Mouse (Mus musculus) thymus, adult 18-20 months (tissue): Measurements from ENCODE around the gene 1700019N19Rik.

ENCODE experiments used
- DNase-seq, 2 experiments: peaks; one replicate each; pipeline ENCODE4 v3.0.0; 2022; ENCODE audit warnings: mixed read lengths in 2 of 2

1700019N19Rik gene

DNA sequence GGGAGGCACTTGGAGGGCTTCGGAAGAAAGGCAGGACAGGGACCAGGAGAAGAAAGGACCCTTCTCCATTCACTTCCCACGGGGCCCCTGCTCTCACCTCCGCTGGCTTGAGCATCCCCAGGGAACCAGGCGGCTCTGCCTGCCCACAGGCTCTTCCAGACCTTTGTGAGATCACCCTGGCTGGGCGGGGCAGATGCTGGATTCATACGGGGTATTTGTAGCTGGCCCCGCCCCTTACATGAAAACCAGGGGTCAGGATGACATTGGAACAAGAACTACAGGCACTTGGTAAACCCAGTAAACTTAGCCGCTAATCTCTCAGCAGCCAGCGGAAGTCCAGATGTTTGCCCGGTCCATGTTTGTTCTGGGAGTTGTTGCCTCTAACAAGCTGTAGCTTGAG, at the start of gene 1700019N19Rik:
Gene 1700019N19Rik, minus strand, starts transcription at position 178 of the 400 bp plus-strand sequence.
- no peak for DNase-seq

DNA sequence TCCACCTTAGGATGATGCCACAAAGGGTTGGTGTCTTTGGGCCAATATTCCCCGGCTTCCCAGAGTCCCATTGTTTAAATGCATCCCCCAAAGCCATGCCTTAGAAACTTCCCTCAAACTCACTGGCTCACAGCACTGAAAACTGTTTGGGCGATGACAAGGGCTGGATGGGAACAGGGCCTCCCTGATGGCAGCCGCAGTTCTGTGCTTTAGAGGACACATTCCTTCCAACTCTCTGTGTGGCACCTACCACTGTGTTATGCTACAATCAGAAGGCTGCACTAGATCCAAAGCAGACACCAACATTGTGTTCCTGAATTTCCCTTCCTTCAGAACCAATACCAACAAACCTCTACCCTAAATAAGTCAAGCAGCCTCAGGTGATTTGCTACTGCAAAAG, 49.3 kb upstream of the 1700019N19Rik start:
- no peak for DNase-seq

DNA sequence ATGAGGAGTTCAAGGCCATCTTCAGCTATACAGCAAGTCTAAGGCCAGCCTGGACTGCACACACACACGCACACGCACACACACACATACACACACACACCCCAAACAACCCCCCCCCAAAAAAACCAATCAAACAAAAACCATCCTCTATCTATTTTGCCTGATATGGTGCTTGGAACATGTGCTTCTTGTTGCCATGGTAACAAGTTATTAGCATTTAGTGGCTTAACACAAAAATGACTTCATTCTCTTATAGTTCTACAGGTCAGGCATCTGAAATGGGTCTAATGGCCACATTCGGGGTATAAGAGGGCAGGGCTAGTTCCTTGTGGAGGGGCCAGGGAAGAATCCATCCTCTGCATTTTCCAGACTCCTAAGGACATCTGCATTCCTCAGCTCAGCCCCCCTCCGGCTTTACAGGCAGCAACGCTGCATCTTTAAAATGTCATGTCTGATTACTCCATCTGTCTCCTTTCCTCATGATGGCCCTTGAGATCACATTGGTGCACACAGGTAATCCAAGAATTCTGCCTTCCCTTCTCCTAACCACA, 46.5 kb upstream of the 1700019N19Rik start:
- DNase-seq = no peak

DNA sequence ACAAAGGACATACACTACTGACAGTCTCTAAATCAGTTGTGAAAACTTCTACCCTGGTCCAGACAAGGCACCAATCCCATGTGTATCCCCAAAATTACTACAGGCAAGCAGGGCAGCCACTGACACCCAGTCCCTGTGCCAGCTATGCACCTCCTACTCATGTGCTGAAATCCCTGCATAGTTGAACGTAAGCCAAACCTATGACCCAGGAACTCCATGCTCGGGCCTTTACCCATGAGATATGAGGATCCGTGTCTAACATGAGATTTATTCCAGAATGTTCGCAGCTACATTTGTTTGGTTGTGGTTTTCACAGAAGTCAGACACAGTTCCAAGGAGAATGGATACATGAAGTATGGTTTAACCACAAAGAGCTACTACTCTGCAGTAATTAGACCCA, 45.5 kb upstream of the 1700019N19Rik start:
- no peak for DNase-seq

DNA sequence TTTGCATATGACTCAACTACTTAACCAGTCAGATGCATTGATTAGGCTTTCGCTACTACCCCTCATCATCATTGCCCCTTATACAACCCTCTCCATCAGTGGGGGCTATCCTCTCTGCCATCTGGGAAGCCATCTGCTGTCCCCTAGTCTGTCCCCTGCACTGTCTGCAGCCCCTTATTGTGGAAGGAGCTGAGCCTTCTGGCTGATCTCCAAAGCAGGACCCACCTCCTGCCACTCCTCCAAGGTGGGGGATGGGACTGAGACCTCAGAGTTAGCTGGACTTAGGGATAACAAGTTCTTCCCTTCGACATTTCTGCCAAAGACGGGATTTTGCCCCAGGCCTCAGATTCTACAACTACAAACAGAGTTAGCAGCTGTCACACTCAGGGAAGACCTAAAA, 45.1 kb upstream of the 1700019N19Rik start:
- no peak for DNase-seq

DNA sequence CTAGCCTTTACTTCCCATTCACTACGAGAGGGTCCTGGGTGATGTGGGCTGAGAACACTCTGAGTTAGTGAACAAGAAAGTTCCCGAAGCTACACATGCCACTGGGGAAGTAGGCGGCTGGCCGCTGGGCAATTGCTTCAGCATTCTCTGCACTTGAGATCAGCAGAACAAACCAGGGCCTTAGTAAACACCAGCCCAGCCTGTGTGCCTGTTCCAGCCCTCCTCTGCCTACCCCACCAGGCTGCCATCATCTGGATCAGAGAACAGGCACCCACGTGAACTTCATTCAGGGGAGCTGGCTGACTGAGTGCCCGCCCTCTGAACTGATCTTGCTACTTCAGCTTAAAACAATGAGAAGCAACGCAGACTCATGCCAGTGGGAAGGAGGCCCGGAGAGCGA, 44.4 kb upstream of the 1700019N19Rik start:
- DNase-seq = no peak

DNA sequence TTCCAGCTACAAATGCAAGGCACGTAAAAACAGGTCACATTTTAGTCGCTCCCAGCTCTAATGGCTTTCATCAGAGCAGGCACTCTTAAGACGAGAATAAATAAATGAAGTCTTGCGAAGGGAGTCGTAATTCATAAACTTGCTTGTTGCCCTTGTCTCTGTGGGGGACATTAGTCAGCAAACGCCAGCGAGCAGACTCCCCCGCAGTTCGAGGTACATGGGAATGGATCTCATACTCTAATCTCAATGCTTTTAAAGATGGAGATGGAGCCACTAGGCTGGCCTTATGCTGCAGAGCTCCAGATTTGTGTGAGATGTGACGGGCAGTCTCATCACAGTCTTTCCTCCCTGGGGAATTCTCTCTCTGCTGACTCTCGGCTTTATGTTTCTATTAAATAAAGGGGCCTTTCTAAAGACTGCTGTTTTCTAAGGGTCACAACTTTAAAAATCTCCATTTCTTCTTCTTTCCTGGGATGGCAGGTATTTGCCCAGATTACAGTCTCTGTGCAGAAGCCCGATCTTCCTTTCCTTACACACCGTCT, 39.4 kb upstream of the 1700019N19Rik start:
- DNase-seq = no peak

DNA sequence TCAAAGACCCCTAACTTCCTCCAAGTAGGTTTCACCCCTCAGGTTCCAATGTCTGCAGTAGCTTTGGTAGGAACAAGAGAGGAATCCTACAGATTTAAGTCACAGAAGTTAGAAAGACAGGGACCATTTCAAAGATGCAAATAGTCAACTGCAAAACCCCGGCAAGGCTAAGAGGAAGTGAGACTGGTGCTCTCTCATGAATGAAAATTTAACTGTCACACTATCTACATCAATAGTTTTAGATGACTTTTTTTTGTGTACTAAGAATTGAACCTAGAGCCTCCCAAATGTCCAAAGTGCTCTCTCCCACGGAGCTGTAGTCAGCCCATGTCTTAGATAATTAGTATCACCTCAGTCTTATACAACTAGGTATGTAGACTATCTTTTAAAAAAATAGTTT, 38.7 kb upstream of the 1700019N19Rik start:
- no peak for DNase-seq

DNA sequence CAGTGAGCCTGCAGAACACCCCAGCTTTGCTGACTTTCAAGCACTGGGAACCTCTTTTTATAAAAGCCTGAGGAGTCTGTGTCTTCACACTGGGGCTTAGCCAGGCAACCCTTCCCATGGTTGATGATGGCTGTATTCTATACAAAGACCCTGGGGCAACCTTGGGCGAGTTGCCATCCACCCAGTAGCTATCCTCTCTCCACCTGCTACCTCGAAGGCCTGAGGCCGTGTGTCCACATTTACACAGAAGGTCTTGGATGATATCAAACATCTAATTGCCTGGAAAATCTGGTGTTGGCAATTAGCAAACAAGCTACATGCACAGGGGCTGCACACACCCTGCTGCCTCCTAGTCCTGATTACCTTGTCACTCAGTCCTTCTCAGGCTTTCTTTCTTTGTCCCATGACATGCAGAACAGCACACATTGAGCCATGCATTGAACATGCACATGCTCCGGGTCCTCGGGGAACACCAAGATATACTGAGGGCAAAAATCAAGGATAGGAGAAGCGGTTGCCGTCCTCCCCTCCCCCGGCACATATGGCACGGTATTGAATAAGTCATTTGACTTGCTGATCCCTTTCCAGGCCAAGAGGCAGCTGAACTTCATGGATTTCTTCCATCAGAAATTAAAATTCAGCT, 37.1 kb upstream of the 1700019N19Rik start:
- no peak for DNase-seq

DNA sequence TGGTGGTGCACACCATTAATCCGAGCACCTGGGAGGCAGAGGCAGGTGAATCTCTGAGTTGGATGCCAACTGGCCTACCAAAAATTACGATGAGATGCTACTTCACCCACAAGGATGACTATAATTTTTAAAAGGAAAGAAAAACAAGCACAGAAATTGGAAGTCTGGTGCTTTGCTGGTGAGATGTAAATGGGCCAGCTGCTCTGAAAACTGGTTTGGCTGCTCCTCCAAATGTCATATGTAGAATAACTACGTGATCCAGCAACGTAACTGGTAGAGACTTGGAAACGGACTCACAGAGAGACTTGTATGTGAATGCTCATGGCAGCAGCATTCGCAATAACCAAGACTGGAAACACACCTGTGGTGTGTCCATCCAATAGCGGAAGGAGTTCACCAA, 35.9 kb upstream of the 1700019N19Rik start:
- no peak for DNase-seq

DNA sequence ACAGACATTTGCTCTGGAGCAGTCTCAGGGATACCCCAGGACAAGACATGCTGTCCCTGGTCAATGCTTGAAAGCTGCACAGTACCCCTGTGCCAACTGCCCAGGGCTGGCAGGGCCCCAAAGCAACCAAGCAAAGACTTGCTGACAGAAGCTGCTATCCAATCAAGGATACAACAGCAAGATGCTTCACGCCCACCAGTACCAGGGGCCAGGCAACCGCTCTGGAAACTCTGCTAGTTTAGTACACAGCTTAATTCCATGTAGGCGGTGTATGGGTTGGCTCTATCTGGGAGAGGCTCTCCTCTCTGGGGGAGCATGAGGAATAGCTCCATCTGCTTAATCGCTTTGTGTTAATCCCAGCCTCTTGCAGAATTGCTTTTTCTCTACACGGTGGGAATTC, 35.3 kb upstream of the 1700019N19Rik start:
- DNase-seq = no peak

DNA sequence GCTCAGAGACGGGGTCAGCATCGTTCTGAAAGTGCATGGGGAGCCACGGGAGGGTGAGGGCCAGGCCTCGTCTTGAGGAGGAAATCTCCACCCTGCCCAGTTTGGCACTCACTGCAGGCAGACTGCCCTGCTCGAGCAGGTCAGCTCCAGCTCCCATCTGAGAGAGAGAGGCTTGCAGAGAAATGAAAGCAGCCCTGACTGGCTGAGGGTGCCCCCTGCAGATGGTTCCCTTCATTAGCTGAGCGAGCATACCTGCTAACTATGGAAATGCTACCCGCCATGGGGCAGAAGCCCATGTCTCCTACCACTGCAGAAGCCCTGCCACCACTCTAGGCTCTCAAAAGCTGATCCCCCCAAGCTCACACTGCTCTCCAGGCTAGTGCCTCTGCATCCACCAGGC, 33.4 kb upstream of the 1700019N19Rik start:
- DNase-seq = no peak

DNA sequence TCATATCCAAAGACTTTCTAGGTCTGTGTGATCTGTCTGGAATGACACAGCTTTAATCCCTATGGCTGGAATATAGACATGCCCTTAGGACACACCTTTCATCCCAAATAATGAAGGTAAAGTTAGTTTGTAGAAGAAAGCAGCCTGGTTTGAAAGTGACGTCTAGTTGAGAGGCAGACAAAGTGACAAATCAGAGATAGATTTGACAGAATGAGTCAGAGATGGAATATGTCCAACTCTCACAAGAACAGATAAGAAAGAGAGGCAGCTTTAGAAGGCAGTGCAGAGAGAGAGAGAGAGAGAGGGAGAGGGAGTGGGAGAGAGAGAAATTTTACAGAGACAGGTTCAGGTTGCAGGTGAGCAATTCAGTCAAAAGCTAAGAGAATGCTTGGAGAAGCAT, 30.1 kb upstream of the 1700019N19Rik start:
- no peak for DNase-seq

DNA sequence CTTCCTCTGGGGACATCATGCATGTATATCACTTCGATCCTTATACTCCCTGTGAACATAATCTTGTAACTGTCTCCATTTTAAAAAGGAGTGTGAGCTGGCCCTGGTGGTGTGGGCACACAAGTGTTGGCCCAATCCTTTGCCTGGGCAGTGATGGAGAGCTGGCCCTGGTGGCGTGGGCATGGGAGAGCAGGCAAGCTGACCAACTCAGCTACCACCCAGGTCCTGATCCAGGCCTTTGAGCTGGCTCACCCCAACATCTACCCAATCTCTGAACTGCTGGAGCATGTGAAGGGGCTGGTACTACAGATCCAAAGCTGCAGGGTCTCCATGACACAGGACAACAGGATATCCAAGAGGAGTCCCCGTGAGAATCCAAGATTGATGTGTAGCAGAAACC, 29.0 kb upstream of the 1700019N19Rik start:
- DNase-seq = no peak

DNA sequence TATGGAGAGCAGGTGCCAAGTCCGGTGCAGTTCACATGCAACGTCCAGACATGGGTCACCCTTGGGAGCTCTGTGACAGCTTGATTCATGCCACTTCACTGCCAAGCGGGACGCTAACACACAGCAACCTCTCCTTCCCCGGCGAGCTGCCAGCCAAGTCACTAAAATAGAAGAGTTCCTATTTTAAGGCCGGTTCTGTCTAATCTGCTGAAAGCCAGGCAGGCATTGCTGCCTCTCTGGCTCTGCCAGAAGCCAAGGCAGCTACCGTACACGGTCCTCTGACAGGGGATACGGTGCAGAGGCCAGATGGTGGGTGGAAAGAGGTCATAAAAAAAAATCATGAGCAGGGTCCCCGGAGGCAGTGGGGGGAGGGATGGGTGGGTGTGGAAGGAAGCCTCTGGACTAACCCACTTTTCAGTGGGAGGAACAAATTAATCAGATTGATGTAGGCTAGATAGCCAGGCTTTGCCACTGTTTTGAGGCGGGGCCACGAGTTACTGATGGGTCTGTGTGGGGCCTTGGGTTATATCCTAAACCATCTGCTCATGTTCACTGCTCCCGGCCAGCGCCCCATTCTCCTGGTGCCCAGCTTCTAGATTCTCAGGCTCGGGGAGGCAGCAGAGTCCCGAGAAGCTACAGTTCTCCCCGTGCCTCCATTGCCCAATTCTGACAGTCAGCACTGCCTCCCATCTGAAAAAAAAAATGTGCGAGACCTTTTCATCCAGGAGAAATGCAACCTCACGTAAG, 28.4 kb upstream of the 1700019N19Rik start:
- DNase-seq = no peak

DNA sequence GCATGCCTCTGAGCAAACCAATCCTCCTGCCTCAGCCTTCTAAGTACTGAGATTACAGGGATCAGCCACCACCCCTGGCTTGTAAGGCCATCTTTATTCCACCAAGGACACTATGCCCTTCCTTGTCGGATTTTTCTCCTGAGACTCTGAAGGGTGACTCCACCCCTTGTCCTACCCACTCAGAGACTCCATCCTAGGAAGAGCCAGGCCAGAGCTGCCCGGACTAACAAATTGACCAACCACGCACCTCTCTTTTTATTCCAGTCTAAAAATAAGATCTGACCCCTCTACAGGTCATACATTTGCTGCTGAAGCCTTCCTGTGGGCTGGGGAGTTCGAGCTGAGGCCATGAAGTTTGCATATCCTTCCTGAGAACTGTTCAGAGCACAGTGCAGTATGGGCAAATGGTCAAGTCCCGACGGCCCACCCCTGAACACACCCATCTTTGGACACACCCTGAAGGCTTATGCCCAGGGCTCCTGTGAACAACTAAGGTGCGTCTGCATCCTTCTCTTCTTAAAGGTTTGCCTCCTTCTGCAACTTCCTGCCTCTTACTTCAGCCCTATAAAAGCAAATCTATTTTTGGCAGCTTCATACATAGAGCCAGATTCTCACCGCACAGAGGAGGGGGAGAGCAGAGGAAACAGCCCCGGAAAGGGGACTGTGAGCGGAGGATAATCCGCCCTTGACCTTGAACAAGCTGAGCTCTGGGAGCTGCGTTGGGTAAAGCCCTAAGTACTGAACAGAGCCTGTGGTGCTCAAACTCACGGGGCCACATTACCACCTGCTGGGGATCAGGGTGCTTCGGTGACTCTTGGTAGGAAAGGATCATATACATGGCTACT, 24.5 kb upstream of the 1700019N19Rik start:
- no peak for DNase-seq

DNA sequence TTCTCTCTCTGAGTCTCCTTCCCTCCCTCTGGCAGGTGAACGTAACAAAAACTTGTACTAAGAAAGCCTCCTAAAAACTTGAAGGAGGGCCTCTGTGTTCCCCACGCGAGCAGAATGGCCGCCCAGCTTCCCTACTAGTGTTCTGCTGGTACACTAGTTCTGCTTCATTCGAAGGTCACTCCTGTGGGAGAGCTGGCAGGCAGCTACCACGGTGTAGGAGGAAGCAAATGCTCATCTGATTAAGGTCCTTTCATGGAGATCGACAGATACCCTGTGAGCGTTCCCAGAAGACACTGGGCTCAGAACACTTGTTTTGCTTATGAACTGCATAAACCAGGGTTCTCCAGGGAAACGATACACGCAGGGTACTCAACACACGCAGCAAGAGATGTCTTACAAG, 23.1 kb upstream of the 1700019N19Rik start:
- DNase-seq = no peak

DNA sequence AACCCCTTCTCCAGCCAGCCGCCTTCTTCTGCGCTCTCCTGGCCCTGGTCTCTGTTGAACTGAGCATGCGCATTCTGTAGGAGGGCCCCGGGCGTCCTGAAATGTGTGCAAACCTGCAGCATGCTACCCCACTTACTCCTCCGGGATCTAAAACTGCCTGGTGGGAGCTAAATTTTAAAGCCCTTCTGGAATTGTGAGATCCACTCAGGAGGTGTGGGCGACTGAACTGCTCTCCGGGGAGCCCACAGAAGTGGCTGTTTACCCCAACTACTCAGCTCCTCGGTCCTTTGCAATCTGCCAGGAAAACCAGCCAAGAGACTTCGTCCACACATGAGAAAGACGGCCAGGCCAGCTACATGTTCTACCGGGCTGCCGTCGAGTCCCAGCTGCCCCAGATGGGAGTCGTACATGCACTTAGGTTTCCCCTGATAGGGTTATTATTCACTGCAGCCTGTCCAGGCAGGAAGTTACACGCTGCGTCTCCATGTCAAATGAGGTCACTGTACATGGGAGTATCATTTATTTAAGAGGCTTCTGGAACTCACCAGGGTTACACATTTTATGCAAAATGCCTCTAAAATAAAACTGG, 22.3 kb upstream of the 1700019N19Rik start:
- DNase-seq = no peak

DNA sequence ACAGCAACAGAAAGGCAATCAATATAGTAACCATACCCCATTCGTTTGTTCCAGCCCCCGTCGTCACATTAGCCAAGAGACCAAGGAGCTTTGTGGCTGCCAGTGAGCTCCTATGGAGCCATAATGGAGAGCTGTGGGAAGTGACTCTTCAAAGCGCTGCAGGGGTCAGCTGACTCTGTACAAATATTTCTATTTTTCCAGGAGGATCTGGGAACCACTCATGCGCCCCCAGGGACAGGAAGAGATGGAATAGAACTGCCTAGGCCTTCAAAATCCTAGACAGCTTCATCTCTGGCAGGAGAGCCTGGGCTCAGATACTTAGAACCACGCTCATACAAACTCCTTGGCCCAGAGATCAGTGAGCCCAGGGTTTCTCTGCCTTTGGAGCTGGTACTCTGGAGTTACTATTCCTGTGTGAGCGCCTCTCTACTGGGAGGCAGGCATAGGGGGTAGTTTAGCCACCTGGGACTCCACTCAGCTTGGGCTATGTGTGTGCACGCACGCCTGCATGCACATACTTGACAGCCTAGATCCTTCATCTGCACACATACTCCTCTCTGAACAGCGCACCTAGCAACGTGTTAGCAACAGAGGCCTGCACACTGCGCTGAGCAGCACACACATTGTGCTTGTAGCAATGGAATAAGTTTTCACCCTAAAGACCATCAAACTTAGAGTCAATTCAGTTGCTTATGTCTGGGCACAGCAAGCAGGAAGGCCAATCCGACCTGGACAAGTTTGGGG, 21.1 kb upstream of the 1700019N19Rik start:
- no peak for DNase-seq

DNA sequence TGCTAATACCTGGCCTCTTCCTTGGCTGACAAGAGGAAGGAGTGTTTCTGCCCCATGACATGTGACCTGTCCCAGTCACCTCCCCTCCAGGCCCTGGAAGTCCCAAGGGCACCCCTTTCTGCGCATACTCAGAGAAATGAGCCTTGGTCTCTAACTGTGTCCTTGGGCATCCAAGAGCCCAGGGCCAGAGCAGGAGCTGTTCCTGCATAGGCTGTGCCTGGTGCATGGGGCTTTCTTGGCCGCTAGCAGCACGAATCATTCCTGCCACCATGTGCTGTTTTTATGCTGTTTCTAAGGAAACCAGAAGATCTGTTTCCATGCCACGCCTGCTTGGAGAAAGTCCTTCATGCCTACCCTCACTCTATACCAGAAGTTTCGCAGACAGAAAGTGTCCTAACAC, 16.3 kb upstream of the 1700019N19Rik start:
- DNase-seq = no peak

DNA sequence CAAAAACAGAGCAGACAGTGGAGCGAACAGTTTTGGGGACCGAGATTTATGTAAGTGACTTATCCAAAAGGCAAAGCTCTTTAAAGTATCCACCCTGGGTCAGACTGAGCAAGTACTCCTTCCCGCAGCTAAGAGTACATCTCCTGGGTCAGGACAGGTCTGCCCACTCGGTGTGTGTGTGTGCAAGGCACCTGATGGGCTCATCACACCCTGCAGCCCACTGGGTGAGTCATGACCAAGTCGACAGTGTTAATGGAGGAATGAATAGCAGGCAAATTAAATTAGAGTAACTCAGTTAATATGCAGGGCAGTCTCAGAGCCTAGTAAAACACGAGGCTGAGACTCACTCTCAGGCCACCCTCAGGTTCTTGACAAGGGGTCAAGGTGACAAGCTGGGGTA, 14.6 kb upstream of the 1700019N19Rik start:
- DNase-seq = no peak

DNA sequence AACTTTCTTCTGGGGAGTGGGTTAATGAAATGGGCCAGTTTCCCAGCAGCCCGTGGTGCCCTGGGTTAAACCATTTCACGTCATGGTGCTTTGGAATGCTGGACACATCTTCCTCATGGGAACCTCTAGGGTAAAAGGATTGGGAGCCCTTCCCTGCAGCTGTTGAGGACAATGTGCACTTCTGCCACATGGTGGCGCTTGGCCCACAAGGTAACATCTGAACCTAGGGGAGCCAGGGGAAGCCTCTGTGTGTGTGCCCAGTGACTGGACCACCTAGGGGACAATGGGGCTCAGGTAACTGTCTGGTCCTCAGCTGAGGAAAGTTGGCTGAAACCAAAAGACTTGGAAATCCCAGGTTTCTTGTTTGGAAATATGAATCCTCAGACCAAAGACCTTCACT, 12.1 kb upstream of the 1700019N19Rik start:
- no peak for DNase-seq
